Mouse (Mus musculus): Measurements from ENCODE around the gene Dnajc6. TPM values are rescaled to one million over a fixed set of nuclear protein-coding genes. Genes with fewer than 3 reads are reported as not detected.

Gene Dnajc6
- polyA plus RNA-seq, 1 experiment from 2014 or later: 0.51 TPM

- Histone ChIP-seq H3K4me1 (peaks cover 13% of the 10 kb centered on the region), H3K4me3 (no peak overlapping the region), H3K9me3 (replicated peaks) (no peaks in the 10 kb centered on the region), H3K27ac (no peak overlapping the region), H3K36me3 (no peaks in the 10 kb centered on the region), H3K27me3 (ENCODE audit: low read depth, poor library complexity, severe bottlenecking) (peaks cover 35% of the 10 kb centered on the region)
- WGBS: 27% methylated on average over 5 of the region's 5 CpGs
- DNase-seq (ENCODE audit: low spot score): no peak
Observed at GRCm38 (mm10) chr4:101552372-101552771, 55.9 kb downstream of the Dnajc6 start.

DNA sequence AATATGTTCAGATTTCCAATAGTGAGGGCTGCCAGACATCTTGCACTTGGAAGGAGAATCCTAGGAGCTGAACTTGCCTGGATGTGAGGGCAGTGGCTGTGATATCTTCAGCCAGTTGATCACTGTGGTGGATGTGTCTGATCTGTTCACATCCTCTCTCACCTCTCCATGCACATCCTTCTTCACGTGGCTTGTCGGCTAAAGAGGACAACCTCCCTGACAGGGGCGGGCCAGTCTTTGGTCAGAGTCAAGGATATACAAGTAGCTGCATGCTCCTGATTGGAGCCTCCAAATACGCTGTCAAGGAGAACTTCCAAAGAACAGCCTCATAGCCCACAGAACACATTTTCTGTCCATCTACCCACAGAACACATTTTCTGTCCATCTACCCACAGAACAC lies 58.6 kb downstream of the Dnajc6 start:
- no peak overlapping the region for H3K4me3 ChIP-seq
- H3K36me3 ChIP-seq: no peaks in the 10 kb centered on the region
- peaks cover 11% of the 10 kb centered on the region for H3K4me1 ChIP-seq

DNA sequence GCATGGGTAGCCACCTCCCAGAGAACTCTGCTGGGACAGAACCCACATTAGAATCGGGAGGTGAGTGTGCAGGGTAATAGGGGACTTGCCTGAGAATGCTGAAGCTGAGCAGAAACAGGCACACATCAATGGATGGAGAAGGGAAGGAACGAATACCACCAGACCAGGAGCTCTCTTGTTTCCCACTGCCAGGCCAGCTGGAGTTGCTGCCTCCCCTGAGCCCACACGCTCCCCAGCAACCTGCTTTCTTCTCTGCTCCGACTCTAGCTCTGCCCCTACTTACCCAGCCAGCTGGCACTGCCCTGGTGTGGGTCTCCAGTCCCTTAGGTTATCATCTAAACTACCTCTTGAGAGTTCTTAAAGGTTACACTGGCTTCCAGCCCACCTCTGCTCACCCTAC lies 63.7 kb downstream of the Dnajc6 start:
- Histone ChIP-seq H3K4me1 (no peaks in the 10 kb centered on the region), H3K27ac (no peak overlapping the region), H3K4me3 (no peak overlapping the region), H3K36me3 (no peaks in the 10 kb centered on the region), H3K27me3 (ENCODE audit: low read depth, poor library complexity, severe bottlenecking) (no peaks in the 10 kb centered on the region), H3K9me3 (replicated peaks) (no peaks in the 10 kb centered on the region)
- DNase-seq (ENCODE audit: low spot score): no peak
- 73% methylated on average over 4 of the region's 4 CpGs for WGBS

More for the DNA sequence above, 58.6 kb downstream of the Dnajc6 start:
- no peak for DNase-seq (ENCODE audit: low spot score)
- no peaks in the 10 kb centered on the region for H3K9me3 ChIP-seq (replicated peaks)
- peaks cover 19% of the 10 kb centered on the region for H3K27me3 ChIP-seq (ENCODE audit: low read depth, poor library complexity, severe bottlenecking)
- WGBS: 81% methylated on average over 4 of the region's 4 CpGs
- no peak overlapping the region for H3K27ac ChIP-seq

DNA sequence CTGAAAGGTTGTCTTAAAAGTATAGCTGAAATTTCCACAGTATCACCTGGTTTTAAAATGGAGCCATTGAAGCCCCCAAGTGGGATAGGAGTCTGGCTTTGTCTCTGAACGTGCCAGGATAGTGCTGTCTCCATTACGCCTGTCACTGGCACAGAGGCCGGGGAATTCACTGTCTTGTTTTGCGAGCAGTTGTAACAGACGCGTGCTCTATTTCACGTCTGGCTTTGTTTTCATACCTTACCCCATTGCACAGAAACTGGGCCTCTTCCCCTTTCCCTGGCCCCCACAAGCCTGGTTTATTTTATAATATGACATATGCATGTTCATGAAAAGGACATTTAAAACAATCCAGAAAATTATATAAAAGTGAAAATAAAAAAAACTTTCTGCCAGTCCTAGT lies 66.4 kb downstream of the Dnajc6 start:
- no peaks in the 10 kb centered on the region for H3K36me3 ChIP-seq
- no peak overlapping the region for H3K27ac ChIP-seq
- H3K4me1 ChIP-seq: no peaks in the 10 kb centered on the region
- no peak overlapping the region for H3K4me3 ChIP-seq
- WGBS: 79% methylated on average over 7 of the region's 7 CpGs
- no peaks in the 10 kb centered on the region for H3K9me3 ChIP-seq (replicated peaks)
- DNase-seq (ENCODE audit: low spot score): no peak
- H3K27me3 ChIP-seq (ENCODE audit: low read depth, poor library complexity, severe bottlenecking): no peaks in the 10 kb centered on the region

- no peaks in the 10 kb centered on the region for H3K36me3 ChIP-seq
- H3K27me3 ChIP-seq (ENCODE audit: low read depth, poor library complexity, severe bottlenecking): no peaks in the 10 kb centered on the region
- H3K4me3 ChIP-seq: no peak overlapping the region
- H3K27ac ChIP-seq: no peak overlapping the region
- no peaks in the 10 kb centered on the region for H3K9me3 ChIP-seq (replicated peaks)
- 98% methylated on average over 5 of the region's 5 CpGs for WGBS
- H3K4me1 ChIP-seq: no peaks in the 10 kb centered on the region
- DNase-seq (ENCODE audit: low spot score): no peak
Observed at GRCm38 (mm10) chr4:101563607-101564006, 67.2 kb downstream of the Dnajc6 start.

DNA sequence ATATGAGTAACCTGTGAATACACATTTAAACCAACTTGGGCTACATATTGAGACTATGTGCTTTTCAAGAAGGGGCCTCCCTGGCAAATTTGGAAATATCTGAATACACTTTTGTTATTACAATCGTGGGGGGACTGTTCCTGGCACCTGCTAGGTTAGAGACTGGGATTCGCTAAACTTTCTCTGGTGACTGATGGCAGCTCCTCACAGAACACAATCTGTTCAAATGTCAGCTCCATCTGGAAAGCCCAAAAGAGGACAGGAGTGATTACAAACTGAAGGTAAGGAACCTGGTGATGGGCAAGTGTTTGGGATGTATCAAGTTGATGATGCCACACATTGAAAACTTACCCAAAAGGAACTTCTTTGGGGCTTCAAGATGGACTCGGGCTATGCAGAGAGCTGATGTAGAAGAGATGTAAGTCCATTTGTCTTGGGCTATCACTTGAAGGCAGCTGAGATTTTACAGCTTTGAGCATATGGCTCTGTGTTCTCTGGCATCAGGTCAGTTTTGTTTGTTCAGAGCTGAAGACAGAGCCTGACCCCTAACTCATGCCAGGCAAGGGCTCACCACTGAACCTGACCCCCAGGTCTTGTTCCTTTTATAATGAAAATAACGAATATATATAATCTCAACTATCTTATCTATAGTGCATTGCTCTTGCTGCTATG lies 68.4 kb downstream of the Dnajc6 start:
- no peak overlapping the region for H3K27ac ChIP-seq
- no peaks in the 10 kb centered on the region for H3K9me3 ChIP-seq (replicated peaks)
- no peak for DNase-seq (ENCODE audit: low spot score)
- no peak overlapping the region for H3K4me3 ChIP-seq
- no peaks in the 10 kb centered on the region for H3K36me3 ChIP-seq
- WGBS: 89% methylated on average over 4 of the region's 4 CpGs
- H3K4me1 ChIP-seq: no peaks in the 10 kb centered on the region
- no peaks in the 10 kb centered on the region for H3K27me3 ChIP-seq (ENCODE audit: low read depth, poor library complexity, severe bottlenecking)

GRCm38 (mm10) chr4:101569076-101569475 lies 72.6 kb downstream of the Dnajc6 start:
- Histone ChIP-seq H3K4me3 (no peak overlapping the region), H3K4me1 (no peaks in the 10 kb centered on the region), H3K9me3 (replicated peaks) (no peaks in the 10 kb centered on the region), H3K36me3 (no peaks in the 10 kb centered on the region), H3K27ac (no peak overlapping the region), H3K27me3 (ENCODE audit: low read depth, poor library complexity, severe bottlenecking) (no peaks in the 10 kb centered on the region)
- 80% methylated on average over 7 of the region's 7 CpGs for WGBS
- DNase-seq (ENCODE audit: low spot score): no peak

- no peaks in the 10 kb centered on the region for H3K4me1 ChIP-seq
- no peaks in the 10 kb centered on the region for H3K36me3 ChIP-seq
- no peaks in the 10 kb centered on the region for H3K27me3 ChIP-seq (ENCODE audit: low read depth, poor library complexity, severe bottlenecking)
- no peak overlapping the region for H3K4me3 ChIP-seq
- 83% methylated on average over 2 of the region's 2 CpGs for WGBS
- no peak overlapping the region for H3K27ac ChIP-seq
- no peaks in the 10 kb centered on the region for H3K9me3 ChIP-seq (replicated peaks)
- DNase-seq (ENCODE audit: low spot score): no peak
Observed at GRCm38 (mm10) chr4:101572142-101572541, 75.7 kb downstream of the Dnajc6 start.

GRCm38 (mm10) chr4:101575307-101575706 lies 78.9 kb downstream of the Dnajc6 start:
- Histone ChIP-seq H3K4me3 (no peak overlapping the region), H3K4me1 (no peaks in the 10 kb centered on the region), H3K36me3 (no peaks in the 10 kb centered on the region), H3K27me3 (ENCODE audit: low read depth, poor library complexity, severe bottlenecking) (no peaks in the 10 kb centered on the region), H3K9me3 (replicated peaks) (no peaks in the 10 kb centered on the region), H3K27ac (no peak overlapping the region)
- WGBS: 91% methylated on average over 5 of the region's 5 CpGs
- DNase-seq (ENCODE audit: low spot score): no peak

DNA sequence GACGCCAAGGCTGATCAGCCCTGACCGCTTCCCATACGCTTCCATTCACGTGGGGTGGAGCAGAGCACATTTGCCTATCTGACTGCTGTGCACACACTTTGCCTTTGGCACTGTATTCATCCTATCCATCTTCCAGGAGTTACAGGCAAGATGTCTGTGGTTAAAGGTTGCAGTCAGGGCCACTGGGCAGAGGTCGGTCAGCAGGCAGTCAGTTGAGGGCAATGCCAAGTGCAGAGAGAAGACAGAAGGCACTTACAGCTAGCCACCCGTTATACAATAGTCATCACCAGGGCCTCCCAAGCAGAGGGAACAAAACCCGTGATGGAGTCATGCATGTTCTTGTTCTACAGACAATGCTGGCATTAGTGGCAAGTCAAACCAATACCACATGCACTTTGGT lies 82.3 kb downstream of the Dnajc6 start:
- no peak overlapping the region for H3K27ac ChIP-seq
- H3K4me3 ChIP-seq: no peak overlapping the region
- no peaks in the 10 kb centered on the region for H3K9me3 ChIP-seq (replicated peaks)
- 82% methylated on average over 7 of the region's 7 CpGs for WGBS
- H3K27me3 ChIP-seq (ENCODE audit: low read depth, poor library complexity, severe bottlenecking): no peaks in the 10 kb centered on the region
- no peaks in the 10 kb centered on the region for H3K36me3 ChIP-seq
- DNase-seq (ENCODE audit: low spot score): no peak
- no peaks in the 10 kb centered on the region for H3K4me1 ChIP-seq

DNA sequence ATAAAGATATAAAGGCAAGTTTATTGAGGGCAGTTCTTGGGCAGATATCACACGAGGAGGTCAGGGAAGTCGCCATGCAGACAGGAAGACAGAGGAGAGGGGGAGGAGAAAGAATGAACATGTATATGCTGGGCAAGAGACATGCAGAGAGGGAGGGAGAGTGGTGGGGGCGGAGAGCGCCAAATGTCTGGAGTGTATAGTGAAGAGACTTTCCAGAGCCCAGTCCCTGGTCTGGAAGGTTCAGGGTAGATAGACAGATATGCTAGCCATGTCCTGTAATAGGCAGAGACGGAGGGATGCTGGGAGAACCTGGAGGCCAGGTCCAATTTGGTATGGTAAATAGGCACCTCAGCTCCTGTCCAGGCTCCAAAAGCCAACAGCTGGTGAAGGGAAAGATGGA lies 83.1 kb downstream of the Dnajc6 start:
- no peaks in the 10 kb centered on the region for H3K9me3 ChIP-seq (replicated peaks)
- H3K27ac ChIP-seq: no peak overlapping the region
- H3K27me3 ChIP-seq (ENCODE audit: low read depth, poor library complexity, severe bottlenecking): no peaks in the 10 kb centered on the region
- no peak for DNase-seq (ENCODE audit: low spot score)
- 85% methylated on average over 5 of the region's 5 CpGs for WGBS
- H3K4me3 ChIP-seq: no peak overlapping the region
- H3K4me1 ChIP-seq: peaks cover 6% of the 10 kb centered on the region
- no peaks in the 10 kb centered on the region for H3K36me3 ChIP-seq

- H3K27ac ChIP-seq: no peak overlapping the region
- H3K4me3 ChIP-seq: no peak overlapping the region
- no peaks in the 10 kb centered on the region for H3K27me3 ChIP-seq (ENCODE audit: low read depth, poor library complexity, severe bottlenecking)
- H3K4me1 ChIP-seq: peaks cover 20% of the 10 kb centered on the region
- no peaks in the 10 kb centered on the region for H3K36me3 ChIP-seq
- no peak for DNase-seq (ENCODE audit: low spot score)
- no peaks in the 10 kb centered on the region for H3K9me3 ChIP-seq (replicated peaks)
- 82% methylated on average over 4 of the region's 4 CpGs for WGBS
Observed at GRCm38 (mm10) chr4:101581156-101581555, 84.7 kb downstream of the Dnajc6 start.

GRCm38 (mm10) chr4:101582882-101583281 lies 86.4 kb downstream of the Dnajc6 start:
- 86% methylated on average over 2 of the region's 2 CpGs for WGBS
- H3K36me3 ChIP-seq: no peaks in the 10 kb centered on the region

More at GRCm38 (mm10) chr4:101582882-101583281, 86.4 kb downstream of the Dnajc6 start:
- no peaks in the 10 kb centered on the region for H3K27me3 ChIP-seq (ENCODE audit: low read depth, poor library complexity, severe bottlenecking)
- H3K4me3 ChIP-seq: no peak overlapping the region
- no peaks in the 10 kb centered on the region for H3K9me3 ChIP-seq (replicated peaks)
- H3K4me1 ChIP-seq: peaks cover 20% of the 10 kb centered on the region
- H3K27ac ChIP-seq: no peak overlapping the region
- DNase-seq (ENCODE audit: low spot score): no peak

All from limb, embryonic 10.5 days (tissue).